Mouse (Mus musculus) liver, embryonic 14.5 days (tissue): Measurements from ENCODE around the gene Gm45753.

Experiments
- CTCF ChIP-seq: IDR thresholded peaks from 2 replicates; pipeline ENCODE4 v1.5.1; 2016; ENCODE audit warnings: antibody characterized with exemption, low read depth, control low read depth
- EP300 ChIP-seq: IDR thresholded peaks from 2 replicates; pipeline ENCODE4 v1.6.1; 2016; ENCODE audit warnings: antibody characterized with exemption, low read depth

- TF ChIP-seq CTCF (no peak), EP300 (no peak)
Observed at GRCm38 (mm10) chr8:45255040-45255439, 53.2 kb downstream of the Gm45753 start.
